Mouse (Mus musculus) midbrain, embryonic 12.5 days (tissue): ENCODE data around the gene Zc3h4. TPM values are rescaled to one million over a fixed set of nuclear protein-coding genes. Genes with fewer than 3 reads are reported as not detected.
A peak's percentile ranks its signal among the peaks of the same experiment; 100 is the strongest.

Source experiments
- ATAC-seq: fragments of 200-750 bp; cut with Nextera tagmentation; 2 replicates; pipeline ENCODE4 v1.8.0; 2017; ENCODE audit warnings: low read depth, moderate TSS enrichment, moderate library complexity; ENCODE audit not compliant: low FRiP score
- H3K27ac ChIP-seq: fragments of 300-500 bp; sonication (generic); replicated peaks from 2 replicates; pipeline ENCODE4 v1.5.1; 2016; ENCODE audit warnings: mild to moderate bottlenecking
- H3K27me3 ChIP-seq: fragments of 300-500 bp; sonication (generic); 2 replicates; pipeline ENCODE4 v1.6.1; 2016; ENCODE audit warnings: mild to moderate bottlenecking
- H3K36me3 ChIP-seq: fragments of 300-500 bp; sonication (generic); 2 replicates; pipeline ENCODE4 v1.6.1; 2016
- H3K4me1 ChIP-seq: fragments of 300-500 bp; sonication (generic); 2 replicates; pipeline ENCODE4 v1.6.1; 2016
- H3K4me2 ChIP-seq: fragments of 300-500 bp; sonication (generic); replicated peaks from 2 replicates; pipeline ENCODE4 v1.6.1; 2016; ENCODE audit warnings: mild to moderate bottlenecking, moderate library complexity
- H3K4me3 ChIP-seq: fragments of 300-500 bp; sonication (generic); 2 replicates; pipeline ENCODE4 v1.5.1; 2016; ENCODE audit warnings: mild to moderate bottlenecking
- H3K9ac ChIP-seq: fragments of 300-500 bp; sonication (generic); replicated peaks from 2 replicates; pipeline ENCODE4 v1.6.1; 2016; ENCODE audit warnings: mild to moderate bottlenecking, moderate library complexity
- H3K9me3 ChIP-seq: fragments of 300-500 bp; sonication (generic); 2 replicates; pipeline ENCODE4 v1.6.1; 2016; ENCODE audit warnings: mild to moderate bottlenecking
- WGBS: fragments of 180-500 bp; shearing (Covaris S2); methylation state at CpG from one replicate; pipeline ENCODE4 v1.1.7; 2016; 5-methylcytosine and 5-hydroxymethylcytosine counted together
- polyA plus RNA-seq: library from polyadenylated mRNA; unstranded; fragments of >200 nt; fragmentation: Nextera tagmentation; extraction: Ambion mirVana; gene quantifications from 2 replicates; pipeline ENCODE4 v1.2.1, GENCODE M21; 2016

Zc3h4 gene
- polyA plus RNA-seq, 1 experiment from 2014 or later: 27.4 TPM

DNA sequence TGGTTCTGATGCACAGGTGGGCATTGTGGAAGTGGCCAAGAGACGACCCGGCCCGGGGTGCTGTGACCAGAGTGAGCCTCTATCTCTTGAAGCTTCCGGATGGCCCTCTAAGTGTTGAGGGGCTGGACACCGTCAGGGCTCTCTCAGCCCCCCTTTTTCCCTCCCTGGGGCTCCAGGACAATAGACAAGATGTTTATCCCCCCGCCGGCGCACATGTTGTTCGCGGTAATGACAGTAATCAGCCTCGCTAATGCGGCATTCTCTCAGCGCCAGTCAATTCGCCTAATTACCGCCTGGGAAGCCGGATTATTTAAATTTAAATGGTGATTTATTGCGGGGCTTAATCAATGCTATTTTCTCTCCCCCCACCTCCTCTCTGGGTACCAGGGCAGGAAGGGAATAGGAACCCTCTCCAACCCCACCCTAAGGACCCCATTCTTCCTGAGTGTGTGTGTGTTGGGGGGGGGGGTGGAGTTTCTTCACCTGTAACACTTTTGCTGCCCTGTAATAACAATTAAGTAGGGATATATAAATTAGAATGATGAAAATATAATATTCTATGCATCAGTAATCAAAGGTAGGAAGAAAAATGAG is 71.5 kb downstream of the Zc3h4 start:
- 3% methylated on average over 17 of the region's 17 CpGs for WGBS
- Histone ChIP-seq H3K9ac (no peak overlapping the region), H3K27ac (no peak overlapping the region), H3K27me3 (peaks cover 91% of the 10 kb centered on the region), H3K4me1 (peaks cover 29% of the 10 kb centered on the region), H3K4me2 (no peak overlapping the region), H3K9me3 (no peaks in the 10 kb centered on the region), H3K4me3 (no peak overlapping the region), H3K36me3 (no peaks in the 10 kb centered on the region)
- ATAC-seq: no peak; the same call in 1 of the 2 replicates

DNA sequence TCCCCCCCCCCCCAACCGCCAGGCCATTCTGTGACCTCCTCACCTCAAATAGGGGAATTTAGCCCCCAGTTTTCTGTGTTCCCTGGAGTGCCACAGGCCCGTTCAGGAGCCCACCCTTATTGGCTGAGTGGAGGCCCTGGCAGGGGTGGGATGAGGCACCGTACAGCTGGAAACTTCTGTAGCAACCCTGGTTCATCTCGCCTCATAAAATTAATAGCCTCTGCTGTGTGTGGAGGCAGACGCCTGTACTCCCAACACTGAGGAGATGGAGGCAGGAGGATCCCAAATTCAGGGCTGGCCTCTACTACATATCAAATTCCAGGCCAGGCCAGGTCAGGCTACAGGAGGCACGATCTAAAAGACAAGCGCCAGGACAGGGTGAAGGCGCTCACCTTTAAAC is 73.1 kb downstream of the Zc3h4 start:
- no peaks in the 10 kb centered on the region for H3K36me3 ChIP-seq
- WGBS: 57% methylated on average over 8 of the region's 8 CpGs
- no peak overlapping the region for H3K27ac ChIP-seq
- H3K9ac ChIP-seq: no peak overlapping the region
- H3K4me1 ChIP-seq: peaks cover 18% of the 10 kb centered on the region
- no peaks in the 10 kb centered on the region for H3K9me3 ChIP-seq
- H3K4me2 ChIP-seq: no peak overlapping the region
- peaks cover 96% of the 10 kb centered on the region for H3K27me3 ChIP-seq
- H3K4me3 ChIP-seq: no peak overlapping the region
- ATAC-seq: no peak

- Histone ChIP-seq H3K9me3 (no peaks in the 10 kb centered on the region), H3K27ac (no peak overlapping the region), H3K9ac (no peak overlapping the region), H3K4me3 (peak overlapping the region; percentile 22), H3K27me3 (peaks cover 91% of the 10 kb centered on the region), H3K4me2 (peak overlapping the region; percentile 34), H3K4me1 (peaks cover 18% of the 10 kb centered on the region), H3K36me3 (no peaks in the 10 kb centered on the region)
- no peak for ATAC-seq
- WGBS: 5% methylated on average over 33 of the region's 33 CpGs
Measured at GRCm38 (mm10) chr7:16474445-16474844, 73.7 kb downstream of the Zc3h4 start.

- Histone ChIP-seq H3K36me3 (no peaks in the 10 kb centered on the region), H3K4me1 (peaks cover 18% of the 10 kb centered on the region), H3K4me2 (peak overlapping the region; percentile 50), H3K9me3 (no peaks in the 10 kb centered on the region), H3K27ac (no peak overlapping the region), H3K9ac (no peak overlapping the region), H3K4me3 (peak overlapping the region; percentile 20), H3K27me3 (peaks cover 86% of the 10 kb centered on the region)
- ATAC-seq: no peak
- 5% methylated on average over 23 of the region's 23 CpGs for WGBS
Measured at GRCm38 (mm10) chr7:16475321-16475720, 74.6 kb downstream of the Zc3h4 start.

- Histone ChIP-seq H3K9ac (no peak overlapping the region; the same call in 1 of the 2 replicates), H3K9me3 (no peaks in the 10 kb centered on the region), H3K4me2 (peak overlapping the region; percentile 50), H3K27me3 (peaks cover 79% of the 10 kb centered on the region), H3K27ac (no peak overlapping the region), H3K4me3 (peak overlapping the region; percentile 37), H3K36me3 (no peaks in the 10 kb centered on the region), H3K4me1 (peaks cover 18% of the 10 kb centered on the region)
- WGBS: 2% methylated on average over 48 of the region's 59 CpGs
- no peak for ATAC-seq
Measured at GRCm38 (mm10) chr7:16475764-16476599, 75.3 kb downstream of the Zc3h4 start.

DNA sequence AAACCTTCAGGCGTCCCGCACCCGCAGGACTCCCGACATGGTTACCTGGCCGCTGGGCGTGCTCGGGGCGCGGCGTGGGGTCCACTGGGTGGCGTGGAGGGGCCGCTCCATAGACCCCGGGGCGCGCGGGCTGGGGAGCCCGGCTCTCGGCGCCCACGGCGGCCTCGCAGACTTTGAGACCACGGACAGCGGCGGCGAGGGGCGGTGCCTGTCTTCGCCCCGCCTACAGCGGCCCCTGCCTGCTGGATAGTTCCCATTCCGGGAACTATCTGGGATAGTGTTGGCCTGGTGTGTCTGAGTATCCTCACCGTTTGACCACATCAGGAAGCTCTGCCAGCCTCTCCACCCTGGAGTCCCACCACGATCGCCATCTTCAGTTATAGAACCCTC is 75.9 kb downstream of the Zc3h4 start:
- no peaks in the 10 kb centered on the region for H3K36me3 ChIP-seq
- no peaks in the 10 kb centered on the region for H3K9me3 ChIP-seq
- H3K27ac ChIP-seq: no peak overlapping the region
- H3K4me3 ChIP-seq: peak overlapping the region; percentile 37
- H3K4me2 ChIP-seq: peak overlapping the region; percentile 50
- peaks cover 18% of the 10 kb centered on the region for H3K4me1 ChIP-seq
- no peak overlapping the region; the same call in 1 of the 2 replicates for H3K9ac ChIP-seq
- WGBS: under 1% methylated on average over 34 of the region's 34 CpGs
- peaks cover 73% of the 10 kb centered on the region for H3K27me3 ChIP-seq
- no peak for ATAC-seq

- H3K4me2 ChIP-seq: peak within 1 kb of the TSS; percentile 50
- peak within 1 kb of the TSS; percentile 37 for H3K4me3 ChIP-seq
- H3K9ac ChIP-seq: no peak within 1 kb of the TSS; the same call in 1 of the 2 replicates
- peaks cover 15% of the 10 kb centered on the region for H3K4me1 ChIP-seq
- no peak for ATAC-seq
- H3K27ac ChIP-seq: no peak within 1 kb of the TSS
- H3K36me3 ChIP-seq: no peaks in the 10 kb centered on the region
- H3K9me3 ChIP-seq: no peaks in the 10 kb centered on the region
- WGBS: 90% methylated on average over 8 of the region's 8 CpGs
- peaks cover 64% of the 10 kb centered on the region for H3K27me3 ChIP-seq
Measured at GRCm38 (mm10) chr7:16477628-16478027, 76.9 kb downstream of the Zc3h4 start, which contains the start of gene Npas1. TSS of gene Npas1 (minus strand) at chr7:16477728.

Other genes with a start within 250 kb of the Zc3h4 start
- 123 and 128 TPM in 2 replicates for gene Meis3, start 225.8 kb upstream of the Zc3h4 start, polyA plus RNA-seq
- gene Dhx34, start 178.9 kb upstream of the Zc3h4 start, polyA plus RNA-seq: 18.9 and 19.0 TPM in 2 replicates
- gene C5ar2, start 156.8 kb upstream of the Zc3h4 start, polyA plus RNA-seq: 0.11 TPM in 1 of 2 replicates, not detected in the other
- 1.3 and 1.5 TPM in 2 replicates for gene C5ar1, start 141.4 kb upstream of the Zc3h4 start, polyA plus RNA-seq
- 20.5 and 20.6 TPM in 2 replicates for gene Inafm1, start 127.3 kb upstream of the Zc3h4 start, polyA plus RNA-seq
- gene Ccdc9, start 114.1 kb upstream of the Zc3h4 start, polyA plus RNA-seq: 43.2 and 48.8 TPM in 2 replicates
- 17.3 and 18.9 TPM in 2 replicates for gene Bbc3, start 92.5 kb upstream of the Zc3h4 start, polyA plus RNA-seq
- gene Sae1, start 13.1 kb upstream of the Zc3h4 start, polyA plus RNA-seq: 331 and 332 TPM in 2 replicates
- 46.9 and 51.1 TPM in 2 replicates for gene Tmem160, start 51.9 kb downstream of the Zc3h4 start, polyA plus RNA-seq
- 0.93 and 1.2 TPM in 2 replicates for gene Npas1, start 76.8 kb downstream of the Zc3h4 start, polyA plus RNA-seq
- 39.1 and 40.2 TPM in 2 replicates for gene Arhgap35, start 214.1 kb downstream of the Zc3h4 start, polyA plus RNA-seq